Mouse (Mus musculus): ENCODE measurements around the gene Slc1a4. TPM values are rescaled to one million over a fixed set of nuclear protein-coding genes. Genes with fewer than 3 reads are reported as not detected.

The Slc1a4 gene
- polyA plus RNA-seq, 1 experiment from 2014 or later = 19.7 TPM

GRCm38 (mm10) chr11:20282601-20283219 lies 49.8 kb downstream of the Slc1a4 start:
- H3K4me2 ChIP-seq = no peak overlapping the region
- ATAC-seq (ENCODE audit: borderline replicate concordance, extremely low read depth, low FRiP score, low TSS enrichment) = no peak
- no peaks in the 10 kb centered on the region for H3K27me3 ChIP-seq
- H3K4me1 ChIP-seq = peaks cover 11% of the 10 kb centered on the region
- no peak overlapping the region for H3K9ac ChIP-seq
- no peaks in the 10 kb centered on the region for H3K9me3 ChIP-seq
- no peak overlapping the region for H3K27ac ChIP-seq
- 81% methylated on average over 2 of the region's 2 CpGs for WGBS
- H3K4me3 ChIP-seq = no peak overlapping the region
- no peaks in the 10 kb centered on the region for H3K36me3 ChIP-seq

- 42% methylated on average over 5 of the region's 5 CpGs for WGBS
- Histone ChIP-seq H3K4me3 (no peak overlapping the region), H3K9me3 (no peaks in the 10 kb centered on the region), H3K9ac (no peak overlapping the region), H3K4me1 (peaks cover 11% of the 10 kb centered on the region), H3K4me2 (no peak overlapping the region), H3K27ac (no peak overlapping the region), H3K36me3 (no peaks in the 10 kb centered on the region), H3K27me3 (no peaks in the 10 kb centered on the region)
- ATAC-seq (ENCODE audit: borderline replicate concordance, extremely low read depth, low FRiP score, low TSS enrichment) = no peak
Observed at GRCm38 (mm10) chr11:20280982-20281381, 51.5 kb downstream of the Slc1a4 start.

- Histone ChIP-seq H3K9ac (no peak overlapping the region), H3K4me3 (no peak overlapping the region), H3K9me3 (no peaks in the 10 kb centered on the region), H3K4me1 (peaks cover 11% of the 10 kb centered on the region), H3K4me2 (no peak overlapping the region), H3K27ac (no peak overlapping the region), H3K36me3 (no peaks in the 10 kb centered on the region), H3K27me3 (no peaks in the 10 kb centered on the region)
- 15% methylated on average over 5 of the region's 5 CpGs for WGBS
- peak; percentile 46; the same call in 1 of the 2 replicates for ATAC-seq (ENCODE audit: borderline replicate concordance, extremely low read depth, low FRiP score, low TSS enrichment)
Observed at GRCm38 (mm10) chr11:20278702-20279101, 53.8 kb downstream of the Slc1a4 start.

- no peak overlapping the region for H3K4me2 ChIP-seq
- H3K4me1 ChIP-seq = peaks cover 11% of the 10 kb centered on the region
- H3K36me3 ChIP-seq = no peaks in the 10 kb centered on the region
- no peak overlapping the region for H3K4me3 ChIP-seq
- H3K9ac ChIP-seq = no peak overlapping the region
- 78% methylated on average over 2 of the region's 2 CpGs for WGBS
- ATAC-seq (ENCODE audit: borderline replicate concordance, extremely low read depth, low FRiP score, low TSS enrichment) = no peak
- no peaks in the 10 kb centered on the region for H3K9me3 ChIP-seq
- no peaks in the 10 kb centered on the region for H3K27me3 ChIP-seq
- no peak overlapping the region for H3K27ac ChIP-seq
Observed at GRCm38 (mm10) chr11:20277106-20277505, 55.4 kb downstream of the Slc1a4 start.

- H3K4me3 ChIP-seq = no peak overlapping the region
- no peaks in the 10 kb centered on the region for H3K27me3 ChIP-seq
- no peak overlapping the region for H3K9ac ChIP-seq
- no peaks in the 10 kb centered on the region for H3K9me3 ChIP-seq
- H3K27ac ChIP-seq = no peak overlapping the region
- H3K4me2 ChIP-seq = no peak overlapping the region
- H3K4me1 ChIP-seq = peaks cover 6% of the 10 kb centered on the region; the same call in 1 of the 2 replicates
- no peaks in the 10 kb centered on the region for H3K36me3 ChIP-seq
- whole genome bisulfite sequencing = 69% methylated on average over 2 of the region's 2 CpGs
- ATAC-seq (ENCODE audit: borderline replicate concordance, extremely low read depth, low FRiP score, low TSS enrichment) = no peak
Observed at GRCm38 (mm10) chr11:20275974-20276373, 56.5 kb downstream of the Slc1a4 start.

GRCm38 (mm10) chr11:20269885-20270284 lies 62.6 kb downstream of the Slc1a4 start:
- Histone ChIP-seq H3K4me3 (no peak overlapping the region), H3K9me3 (no peaks in the 10 kb centered on the region), H3K4me1 (no peaks in the 10 kb centered on the region), H3K36me3 (no peaks in the 10 kb centered on the region), H3K4me2 (no peak overlapping the region), H3K27ac (no peak overlapping the region), H3K27me3 (no peaks in the 10 kb centered on the region), H3K9ac (no peak overlapping the region)
- WGBS = 77% methylated on average over 6 of the region's 6 CpGs
- no peak for ATAC-seq (ENCODE audit: borderline replicate concordance, extremely low read depth, low FRiP score, low TSS enrichment)

- Histone ChIP-seq H3K36me3 (no peaks in the 10 kb centered on the region), H3K4me1 (no peaks in the 10 kb centered on the region), H3K4me2 (no peak overlapping the region), H3K27me3 (no peaks in the 10 kb centered on the region), H3K4me3 (no peak overlapping the region), H3K27ac (no peak overlapping the region), H3K9me3 (no peaks in the 10 kb centered on the region), H3K9ac (no peak overlapping the region)
- no peak for ATAC-seq (ENCODE audit: borderline replicate concordance, extremely low read depth, low FRiP score, low TSS enrichment)
- WGBS = 57% methylated on average over 8 of the region's 8 CpGs
Observed at GRCm38 (mm10) chr11:20262628-20263380, 69.7 kb downstream of the Slc1a4 start.

GRCm38 (mm10) chr11:20254791-20255190 lies 77.7 kb downstream of the Slc1a4 start:
- Histone ChIP-seq H3K36me3 (no peaks in the 10 kb centered on the region), H3K27me3 (no peaks in the 10 kb centered on the region), H3K4me2 (no peak overlapping the region), H3K9ac (no peak overlapping the region), H3K4me1 (peaks cover 3% of the 10 kb centered on the region; the same call in 1 of the 2 replicates), H3K9me3 (no peaks in the 10 kb centered on the region), H3K4me3 (no peak overlapping the region), H3K27ac (no peak overlapping the region)
- WGBS = 61% methylated on average over 4 of the region's 4 CpGs
- ATAC-seq (ENCODE audit: borderline replicate concordance, extremely low read depth, low FRiP score, low TSS enrichment) = no peak

GRCm38 (mm10) chr11:20253088-20253487 lies 79.4 kb downstream of the Slc1a4 start:
- Histone ChIP-seq H3K4me3 (no peak overlapping the region), H3K27ac (no peak overlapping the region), H3K4me2 (no peak overlapping the region), H3K27me3 (no peaks in the 10 kb centered on the region), H3K4me1 (peaks cover 7% of the 10 kb centered on the region; the same call in 1 of the 2 replicates), H3K9me3 (no peaks in the 10 kb centered on the region), H3K36me3 (no peaks in the 10 kb centered on the region), H3K9ac (no peak overlapping the region)
- ATAC-seq (ENCODE audit: borderline replicate concordance, extremely low read depth, low FRiP score, low TSS enrichment) = no peak
- 67% methylated on average over 2 of the region's 2 CpGs for WGBS

Other genes starting within 250 kb of the Slc1a4 start
- 120 and 121 TPM in 2 replicates for gene Actr2, start 219.8 kb downstream of the Slc1a4 start, polyA plus RNA-seq (2015; fragmentation: Nextera tagmentation; extraction: Ambion mirVana)
- 274 and 283 TPM in 2 replicates for gene Rab1a, start 131.3 kb downstream of the Slc1a4 start, polyA plus RNA-seq (2015; fragmentation: Nextera tagmentation; extraction: Ambion mirVana)
- gene Cep68, start 83.3 kb downstream of the Slc1a4 start, polyA plus RNA-seq (2015; fragmentation: Nextera tagmentation; extraction: Ambion mirVana) = 34.8 and 37.6 TPM in 2 replicates
- 36.7 and 41.4 TPM in 2 replicates for gene Sertad2, start 210.5 kb upstream of the Slc1a4 start, polyA plus RNA-seq (2015; fragmentation: Nextera tagmentation; extraction: Ambion mirVana)

Data from lung, embryonic 15.5 days (tissue).